Mouse (Mus musculus) midbrain, embryonic 11.5 days (tissue): ENCODE measurements around the gene Chchd2. TPM values are rescaled to one million over a fixed set of nuclear protein-coding genes. Genes with fewer than 3 reads are reported as not detected.
A peak's percentile ranks its signal among the peaks of the same experiment; 100 is the strongest.
"Not testable (repeated sequence)": the region's sequence is repeated elsewhere in the genome, so short reads cannot be mapped to it uniquely, and the experiment has no call there.

Source experiments
- ATAC-seq: fragments of 200-750 bp; cut with Nextera tagmentation; 2 replicates; pipeline ENCODE4 v1.8.0; 2017; ENCODE audit warnings: moderate TSS enrichment, moderate library complexity; ENCODE audit not compliant: low FRiP score
- DNase-seq: peaks from one replicate; pipeline ENCODE4 v3.0.0; 2015; ENCODE audit warnings: low spot score; ENCODE audit errors: missing footprints
- H3K27ac ChIP-seq: fragments of 300-500 bp; sonication (generic); 2 replicates; pipeline ENCODE4 v1.5.1; 2014; ENCODE audit warnings: low read depth, low read length
- H3K27me3 ChIP-seq: fragments of 300-500 bp; sonication (generic); 2 replicates; pipeline ENCODE4 v1.6.1; 2014; ENCODE audit warnings: mild to moderate bottlenecking, low read length, moderate library complexity, mixed read lengths; ENCODE audit not compliant: control insufficient read depth, insufficient read depth
- H3K36me3 ChIP-seq: fragments of 300-500 bp; sonication (generic); 2 replicates; pipeline ENCODE4 v1.6.1; 2014; ENCODE audit warnings: mild to moderate bottlenecking, low read length, moderate library complexity, mixed read lengths; ENCODE audit not compliant: control insufficient read depth, insufficient read depth
- H3K4me1 ChIP-seq: fragments of 300-500 bp; sonication (generic); 2 replicates; pipeline ENCODE4 v1.6.1; 2014; ENCODE audit warnings: low read length; ENCODE audit not compliant: control insufficient read depth, insufficient read depth
- H3K4me2 ChIP-seq: fragments of 300-500 bp; sonication (generic); 2 replicates; pipeline ENCODE4 v1.6.1; 2014; ENCODE audit warnings: mild to moderate bottlenecking, moderate library complexity
- H3K4me3 ChIP-seq: fragments of 300-500 bp; sonication (generic); 2 replicates; pipeline ENCODE4 v1.5.1; 2014; ENCODE audit warnings: low read depth, low read length
- H3K9ac ChIP-seq: fragments of 300-500 bp; sonication (generic); 2 replicates; pipeline ENCODE4 v1.6.1; 2014; ENCODE audit warnings: low read length
- H3K9me3 ChIP-seq: fragments of 300-500 bp; sonication (generic); 2 replicates; pipeline ENCODE4 v1.6.1; 2016; ENCODE audit warnings: low read length; ENCODE audit not compliant: control insufficient read depth
- WGBS: fragments of 180-500 bp; shearing (Covaris S2); extraction: QIAGEN DNeasy Blood & Tissue Kit; methylation state at CpG from one replicate; pipeline ENCODE4 v1.1.7; 2014; 5-methylcytosine and 5-hydroxymethylcytosine counted together
- polyA plus RNA-seq: library from polyadenylated mRNA; unstranded; fragments of >200 nt; fragmentation: Nextera tagmentation; extraction: Ambion mirVana; gene quantifications from 2 replicates; pipeline ENCODE4 v1.2.1, GENCODE M21; 2014

The Chchd2 gene
- polyA plus RNA-seq, 1 experiment from 2014 or later, result 964 TPM

DNA sequence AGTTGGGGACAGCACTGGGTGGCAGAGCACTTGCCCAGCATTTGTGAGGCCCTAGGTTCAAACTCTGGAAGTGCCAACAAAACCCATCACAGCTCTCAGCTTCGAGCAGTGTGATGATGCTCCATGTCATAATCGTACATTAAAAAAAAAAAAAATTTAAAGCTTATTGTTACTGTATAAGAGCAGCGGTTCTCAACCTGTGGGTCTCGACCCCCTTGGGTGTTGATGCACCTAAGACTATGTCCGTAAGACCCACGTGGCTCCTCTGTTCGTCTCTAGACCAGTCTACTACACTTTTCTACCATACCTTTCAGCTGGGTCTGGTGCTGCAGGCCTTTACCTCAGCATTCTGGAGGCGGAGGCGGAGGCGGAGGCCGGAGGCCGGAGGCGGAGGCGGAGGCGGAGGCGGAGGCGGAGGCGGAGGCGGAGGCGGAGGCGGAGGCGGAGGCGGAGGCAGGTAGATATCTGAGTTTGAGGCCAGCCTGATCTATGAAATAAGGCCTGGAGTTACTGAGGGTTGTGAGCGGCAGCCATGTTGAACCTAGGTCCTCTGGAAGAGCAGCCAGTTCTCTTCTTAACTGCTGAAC is 30.9 kb upstream of the Chchd2 start:
- Histone ChIP-seq H3K9me3 (no peaks in the 10 kb centered on the region), H3K4me2 (no peak overlapping the region), H3K4me1 (no peaks in the 10 kb centered on the region), H3K27ac (no peak overlapping the region), H3K9ac (no peak overlapping the region), H3K4me3 (no peak overlapping the region), H3K27me3 (no peaks in the 10 kb centered on the region), H3K36me3 (no peaks in the 10 kb centered on the region)
- ATAC-seq (no peak), DNase-seq (no peak)
- 89% methylated on average over 24 of the region's 24 CpGs for WGBS

DNA sequence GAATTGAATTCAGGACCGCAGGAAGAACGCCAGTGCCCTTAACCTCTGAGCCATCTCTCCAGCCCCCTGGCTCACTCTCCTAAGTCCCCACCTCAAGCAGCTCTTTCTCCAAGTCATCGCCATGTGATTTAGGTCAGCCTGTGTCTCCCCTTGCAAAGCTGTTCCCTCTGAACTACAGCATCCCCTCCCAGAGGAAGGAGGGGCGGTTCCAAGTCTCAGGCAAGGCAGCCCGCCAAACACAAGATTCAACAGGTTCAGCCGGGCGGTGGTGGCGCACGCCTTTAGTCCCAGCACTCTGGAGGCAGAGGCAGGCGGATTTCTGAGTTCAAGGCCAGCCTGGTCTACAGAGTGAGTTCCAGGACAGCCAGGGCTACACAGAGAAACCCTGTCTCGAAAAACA is 28.2 kb upstream of the Chchd2 start:
- H3K27me3 ChIP-seq, H3K36me3 ChIP-seq, H3K9me3 ChIP-seq, DNase-seq, H3K4me1 ChIP-seq, H3K4me3 ChIP-seq, H3K4me2 ChIP-seq, ATAC-seq, H3K9ac ChIP-seq, H3K27ac ChIP-seq: not testable (repeated sequence)
- WGBS, result 90% methylated on average over 11 of the region's 11 CpGs

DNA sequence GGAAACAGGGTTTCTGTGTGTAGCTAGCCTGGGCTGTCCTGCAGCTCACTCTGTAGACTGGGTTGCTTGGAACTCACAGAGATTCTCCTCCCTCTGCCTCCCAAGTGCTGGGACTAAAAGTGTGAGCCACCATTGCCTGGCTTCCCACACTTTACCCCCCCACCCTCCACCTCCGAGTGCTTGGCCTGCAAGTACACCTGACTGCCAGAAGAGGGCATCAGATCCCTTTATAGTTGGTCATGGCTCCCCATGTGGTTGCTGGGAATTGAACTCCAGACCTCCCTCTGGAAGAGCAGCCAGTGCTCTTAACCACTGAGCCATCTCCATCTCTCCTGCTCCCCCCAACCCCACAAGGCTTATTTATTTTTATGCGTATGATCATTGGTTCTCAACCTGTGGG is 26.8 kb upstream of the Chchd2 start:
- H3K9ac ChIP-seq, result no peak overlapping the region
- no peak overlapping the region for H3K4me3 ChIP-seq
- H3K9me3 ChIP-seq, result no peaks in the 10 kb centered on the region
- H3K27me3 ChIP-seq, result no peaks in the 10 kb centered on the region
- H3K36me3 ChIP-seq, result no peaks in the 10 kb centered on the region
- peaks cover 2% of the 10 kb centered on the region for H3K4me1 ChIP-seq
- ATAC-seq, result no peak
- DNase-seq, result no peak
- H3K4me2 ChIP-seq, result no peak overlapping the region
- WGBS, result 25% methylated on average over 2 of the region's 2 CpGs
- no peak overlapping the region for H3K27ac ChIP-seq

DNA sequence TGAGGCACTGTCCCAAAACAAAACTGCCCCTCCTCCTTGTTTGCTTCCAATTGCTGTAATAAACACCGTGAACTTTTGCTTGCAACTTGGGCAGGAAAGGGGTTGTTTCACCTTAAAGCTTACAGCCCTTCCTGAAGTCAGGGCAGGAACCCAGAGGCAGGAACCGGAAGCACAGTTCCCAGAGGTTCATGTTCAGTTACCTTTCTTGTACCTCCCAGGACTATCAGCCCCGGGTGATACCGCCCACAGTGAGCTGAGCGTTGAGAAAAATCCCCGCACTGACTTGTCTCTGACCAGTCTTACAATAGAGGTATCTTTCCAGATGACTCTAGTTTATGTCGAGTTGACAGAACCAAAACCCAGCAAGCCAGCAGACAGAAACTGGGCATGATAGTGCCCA is 22.3 kb upstream of the Chchd2 start:
- 81% methylated on average over 7 of the region's 7 CpGs for WGBS
- no peak overlapping the region for H3K4me3 ChIP-seq
- no peak overlapping the region for H3K4me2 ChIP-seq
- H3K9ac ChIP-seq, result no peak overlapping the region
- H3K9me3 ChIP-seq, result no peaks in the 10 kb centered on the region
- DNase-seq (no peak), ATAC-seq (no peak)
- H3K27me3 ChIP-seq, result no peaks in the 10 kb centered on the region
- H3K36me3 ChIP-seq, result no peaks in the 10 kb centered on the region
- H3K4me1 ChIP-seq, result peaks cover 8% of the 10 kb centered on the region
- no peak overlapping the region for H3K27ac ChIP-seq

DNA sequence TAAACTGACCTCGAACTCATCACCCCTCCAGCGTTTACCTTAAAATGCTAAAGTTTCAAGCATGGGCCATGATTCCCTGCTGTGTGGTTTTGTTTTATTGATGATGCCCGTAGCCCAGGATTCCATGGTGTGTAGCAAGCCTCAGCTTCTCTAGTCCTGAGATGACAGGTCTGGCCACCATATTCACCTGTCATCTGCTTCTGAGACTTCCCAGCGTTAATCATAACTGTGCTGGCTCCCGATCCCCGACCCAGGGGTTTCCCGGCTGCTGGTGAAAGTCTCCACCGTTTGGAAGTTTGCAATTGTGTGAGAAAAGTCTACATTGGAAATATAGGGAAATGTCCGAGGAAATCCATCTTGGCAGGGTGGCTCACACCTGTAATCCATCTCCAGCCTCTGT is 21.9 kb upstream of the Chchd2 start:
- Histone ChIP-seq H3K4me3 (peak overlapping the region; percentile 63; the same call in 1 of the 2 replicates), H3K9ac (no peak overlapping the region; the same call in 1 of the 2 replicates), H3K36me3 (no peaks in the 10 kb centered on the region), H3K4me2 (peak overlapping the region; percentile 78), H3K4me1 (peaks cover 8% of the 10 kb centered on the region), H3K27ac (peak overlapping the region; percentile 91; the same call in 1 of the 2 replicates), H3K9me3 (no peaks in the 10 kb centered on the region), H3K27me3 (no peaks in the 10 kb centered on the region)
- 76% methylated on average over 9 of the region's 9 CpGs for WGBS
- DNase-seq (no peak), ATAC-seq (no peak)

DNA sequence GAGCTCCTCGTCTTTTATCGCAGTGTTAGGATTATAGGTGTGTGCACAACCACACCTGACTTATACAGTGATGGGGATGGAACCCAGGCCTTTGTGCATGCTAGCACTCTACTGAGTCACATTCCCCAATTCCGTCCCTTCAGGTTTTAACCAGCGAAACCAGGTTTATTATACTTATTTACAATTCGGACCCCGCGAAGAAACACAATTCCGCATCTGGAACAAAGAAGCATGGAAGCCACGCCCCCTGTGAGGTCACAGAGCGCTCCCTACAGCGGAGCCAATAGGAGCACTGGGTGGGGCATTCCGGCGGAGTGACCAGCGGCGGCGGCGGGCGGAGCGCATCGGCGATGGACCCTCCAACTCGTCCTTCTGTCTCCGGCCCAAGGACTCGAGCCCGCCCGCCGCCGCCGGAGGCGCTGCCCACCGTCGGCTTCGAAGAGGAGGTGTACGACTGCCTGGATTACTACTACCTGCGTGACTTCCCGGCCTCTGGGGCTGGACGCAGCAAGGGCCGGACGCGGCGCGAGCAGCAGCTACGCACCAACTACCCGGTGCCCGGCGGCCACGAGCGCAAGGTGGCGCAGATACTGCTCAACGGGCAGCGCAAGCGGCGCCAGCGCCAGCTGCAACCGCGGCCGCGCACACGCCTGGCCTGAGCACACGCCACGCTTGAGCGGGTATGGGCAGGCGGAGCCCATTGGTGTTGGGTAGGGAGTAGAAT is 21.1 kb upstream of the Chchd2 start, which contains the start of gene Nupr1l:
Nupr1l (plus strand) TSS at position 299 of the 724 bp plus-strand sequence.
- peaks cover 8% of the 10 kb centered on the region for H3K4me1 ChIP-seq
- H3K36me3 ChIP-seq, result no peaks in the 10 kb centered on the region
- peak; percentile 99 for DNase-seq
- peak within 1 kb of the TSS; percentile 91 for H3K27ac ChIP-seq
- no peaks in the 10 kb centered on the region for H3K27me3 ChIP-seq
- under 1% methylated on average over 63 of the region's 63 CpGs for WGBS
- H3K9ac ChIP-seq, result peak within 1 kb of the TSS; percentile 82
- H3K9me3 ChIP-seq, result no peaks in the 10 kb centered on the region
- peak within 1 kb of the TSS; percentile 78 for H3K4me2 ChIP-seq
- ATAC-seq, result peak; percentile 99
- peak within 1 kb of the TSS; percentile 63 for H3K4me3 ChIP-seq

DNA sequence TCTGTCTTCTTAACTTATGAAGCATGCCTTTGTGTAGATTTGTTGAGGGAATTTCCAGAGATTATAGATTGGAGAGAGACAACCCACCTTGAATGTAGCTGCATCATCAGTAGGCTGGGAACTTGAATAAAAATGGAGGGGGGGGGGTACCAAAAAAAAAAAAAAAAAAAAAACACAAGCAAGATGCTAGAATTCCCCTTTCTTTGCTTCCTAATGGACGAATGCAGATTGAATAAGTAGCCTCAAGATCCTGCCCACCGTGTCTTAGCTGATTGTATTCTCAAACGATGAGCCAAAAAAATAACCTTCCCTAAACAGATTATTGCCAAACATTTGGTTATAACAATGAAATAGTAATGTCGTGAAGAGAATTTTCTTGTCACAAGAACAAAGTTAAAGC is 20.5 kb upstream of the Chchd2 start:
- Histone ChIP-seq H3K4me3 (peak overlapping the region; percentile 63), H3K36me3 (no peaks in the 10 kb centered on the region), H3K9me3 (no peaks in the 10 kb centered on the region), H3K9ac (peak overlapping the region; percentile 82), H3K4me1 (peaks cover 8% of the 10 kb centered on the region), H3K27me3 (no peaks in the 10 kb centered on the region), H3K4me2 (peak overlapping the region; percentile 78), H3K27ac (peak overlapping the region; percentile 91; the same call in 1 of the 2 replicates)
- DNase-seq (no peak), ATAC-seq (no peak)
- 38% methylated on average over 4 of the region's 4 CpGs for WGBS

DNA sequence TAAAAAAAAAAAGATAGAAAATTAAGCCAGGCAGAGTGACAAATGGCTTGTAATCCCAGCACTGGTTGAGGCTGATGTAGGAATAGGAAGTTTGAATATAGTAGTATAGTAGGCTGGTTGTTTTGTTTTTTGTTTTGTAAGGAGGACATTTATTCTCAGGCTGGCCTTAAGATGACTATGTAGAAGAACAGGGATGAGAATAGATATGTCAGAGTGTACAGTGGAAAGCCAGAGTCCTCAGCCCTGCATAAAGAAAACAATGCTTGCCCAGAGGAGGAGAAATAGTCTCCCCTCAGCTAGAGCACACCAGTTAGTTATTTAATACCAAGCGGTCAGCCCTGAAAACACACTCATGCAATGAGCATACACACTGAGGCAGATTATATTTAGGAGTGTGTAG is 11.2 kb upstream of the Chchd2 start, which contains the start of gene Phkg1:
Phkg1 (minus strand) TSS at position 101 of the 400 bp plus-strand sequence.
- H3K4me3 ChIP-seq, result no peak within 1 kb of the TSS
- H3K36me3 ChIP-seq, result no peaks in the 10 kb centered on the region
- no peak within 1 kb of the TSS for H3K4me2 ChIP-seq
- ATAC-seq (no peak), DNase-seq (no peak)
- H3K4me1 ChIP-seq, result peaks cover 7% of the 10 kb centered on the region
- WGBS, result 93% methylated on average over 1 of the region's 1 CpGs
- H3K27me3 ChIP-seq, result no peaks in the 10 kb centered on the region
- no peak within 1 kb of the TSS for H3K9ac ChIP-seq
- H3K9me3 ChIP-seq, result no peaks in the 10 kb centered on the region
- no peak within 1 kb of the TSS for H3K27ac ChIP-seq
